In genomic region chr12:31026423-31026822, GRCm38 (mm10) we compare ENCODE assay signal across 16 mouse cellular contexts. TPM values are rescaled to one million over a fixed set of nuclear protein-coding genes. Genes with fewer than 3 reads are reported as not detected.
DNase-seq lines count a peak whose midpoint lies in the region; ATAC-seq and TF ChIP-seq lines count a peak whose summit lies in the region.
"Had no signal": no experiment of that assay in that cellular context is flagged by ENCODE, and none has a peak within 500 bp of the region (broad histone marks: within the 10 kb centered on the region; RNA-seq: fewer than 3 reads in every experiment).

No protein-coding gene starts in this region.

- no peak for TF ChIP-seq CTCF in forebrain, postnatal 0 days (IDR thresholded peaks at IDR 0.05; ENCODE audit: low read depth)
- TF ChIP-seq CTCF in thymus, adult 2 months (IDR thresholded peaks at IDR 0.05; ENCODE audit: borderline replicate concordance, control insufficient read depth, extremely low read depth, insufficient read depth, low read length, poor library complexity), result no peak

- no peak overlapping the region for H3K27ac ChIP-seq in forebrain, postnatal 0 days (ENCODE audit: low read depth, low read length)
- no peak overlapping the region for H3K27ac ChIP-seq in forebrain, embryonic 14.5 days (ENCODE audit: low read depth, low read length)
- H3K27ac ChIP-seq in thymus, adult 2 months (ENCODE audit: control insufficient read depth, insufficient read depth, low read length), result no peak overlapping the region
- no peak overlapping the region for H3K27ac ChIP-seq in hindbrain, embryonic 13.5 days
- H3K27ac ChIP-seq: embryonic facial prominence, embryonic 15.5 days; hindbrain, embryonic 14.5 days; liver, embryonic 15.5 days had no signal

- no peaks in the 10 kb centered on the region for H3K4me1 ChIP-seq in forebrain, postnatal 0 days (ENCODE audit: insufficient read depth)
- no peaks in the 10 kb centered on the region for H3K4me1 ChIP-seq in forebrain, embryonic 14.5 days (ENCODE audit: control insufficient read depth, insufficient read depth, low read length)
- no peaks in the 10 kb centered on the region for H3K4me1 ChIP-seq in thymus, adult 2 months (replicated peaks; ENCODE audit: control insufficient read depth, insufficient read depth, low read length)
- H3K4me1 ChIP-seq in hindbrain, embryonic 13.5 days (replicated peaks), result no peaks in the 10 kb centered on the region
- H3K4me1 ChIP-seq: embryonic facial prominence, embryonic 15.5 days; liver, embryonic 15.5 days had no signal

- H3K4me3 ChIP-seq in forebrain, postnatal 0 days (ENCODE audit: low read depth, low read length), result no peak overlapping the region
- no peak overlapping the region for H3K4me3 ChIP-seq in forebrain, embryonic 14.5 days (ENCODE audit: low read depth, low read length)
- no peak overlapping the region for H3K4me3 ChIP-seq in thymus, adult 2 months (ENCODE audit: control insufficient read depth, insufficient read depth, low read length)
- H3K4me3 ChIP-seq in hindbrain, embryonic 13.5 days, result no peak overlapping the region
- H3K4me3 ChIP-seq: embryonic facial prominence, embryonic 15.5 days; liver, embryonic 15.5 days had no signal

- DNase-seq in forebrain, postnatal 0 days, result no peak
- no peak for DNase-seq in forebrain, embryonic 14.5 days (ENCODE audit: low spot score)
- DNase-seq in embryo, embryonic 10.5 days (ENCODE audit: low spot score), result peak; percentile 61
- peak; percentile 3 for DNase-seq in layer of hippocampus, adult 9-10 months (ENCODE audit: low spot score)
- peak; percentile 79 for DNase-seq in lung, postnatal 10 days
- DNase-seq in frontal cortex, postnatal 10 days (ENCODE audit: low spot score in 2 of 2), result no peak
- DNase-seq in thymus, adult 2 months, result no peak
- DNase-seq: right cerebral cortex, postnatal 4 days had no signal

- peak; percentile 27; the same call in 1 of the 2 replicates for ATAC-seq in forebrain, postnatal 0 days
- no peak for ATAC-seq in forebrain, embryonic 14.5 days
- no peak for ATAC-seq in hindbrain, embryonic 13.5 days (ENCODE audit: low FRiP score)
- ATAC-seq: midbrain, embryonic 16.5 days had no signal

- no peaks in the 10 kb centered on the region; the same call in 1 of the 2 replicates for H3K9me3 ChIP-seq in forebrain, postnatal 0 days (ENCODE audit: low read length)
- no peaks in the 10 kb centered on the region; the same call in 1 of the 2 replicates for H3K9me3 ChIP-seq in forebrain, embryonic 14.5 days (replicated peaks; ENCODE audit: control insufficient read depth, low read length)
- H3K9me3 ChIP-seq in hindbrain, embryonic 13.5 days, result no peaks in the 10 kb centered on the region
- H3K9me3 ChIP-seq: embryonic facial prominence, embryonic 15.5 days; G1E; liver, embryonic 15.5 days had no signal

- H3K27me3 ChIP-seq in forebrain, postnatal 0 days (ENCODE audit: insufficient read depth, low read length), result no peaks in the 10 kb centered on the region
- H3K27me3 ChIP-seq in forebrain, embryonic 14.5 days (replicated peaks; ENCODE audit: control insufficient read depth, insufficient read depth, low read length), result no peaks in the 10 kb centered on the region
- H3K27me3 ChIP-seq in thymus, adult 2 months (ENCODE audit: control insufficient read depth, insufficient read depth, low read length), result no peaks in the 10 kb centered on the region
- no peaks in the 10 kb centered on the region for H3K27me3 ChIP-seq in hindbrain, embryonic 13.5 days
- H3K27me3 ChIP-seq: embryonic facial prominence, embryonic 15.5 days; liver, embryonic 15.5 days had no signal

- WGBS in forebrain, postnatal 0 days, result 73% methylated on average over 7 of the region's 7 CpGs
- 81% methylated on average over 7 of the region's 7 CpGs for WGBS in forebrain, embryonic 14.5 days
- WGBS in thymus, adult 2 months, result 91% methylated on average over 7 of the region's 7 CpGs
- WGBS in hindbrain, embryonic 13.5 days, result 73% methylated on average over 7 of the region's 7 CpGs

- no peaks in the 10 kb centered on the region for H3K36me3 ChIP-seq in forebrain, postnatal 0 days (ENCODE audit: insufficient read depth)
- no peaks in the 10 kb centered on the region for H3K36me3 ChIP-seq in forebrain, embryonic 14.5 days (ENCODE audit: control insufficient read depth, insufficient read depth, low read length)
- no peaks in the 10 kb centered on the region for H3K36me3 ChIP-seq in thymus, adult 2 months (ENCODE audit: control insufficient read depth, insufficient read depth, low read length)
- no peaks in the 10 kb centered on the region for H3K36me3 ChIP-seq in hindbrain, embryonic 13.5 days
- H3K36me3 ChIP-seq: embryonic facial prominence, embryonic 15.5 days; G1E; liver, embryonic 15.5 days had no signal

- TF ChIP-seq POLR2A in thymus, adult 2 months (IDR thresholded peaks at IDR 0.05; ENCODE audit: control insufficient read depth, extremely low read depth, insufficient read depth, low read length, poor library complexity), result no peak

- no peak overlapping the region for H3K9ac ChIP-seq in forebrain, postnatal 0 days
- H3K9ac ChIP-seq in forebrain, embryonic 14.5 days (ENCODE audit: low read length), result no peak overlapping the region
- H3K9ac ChIP-seq in hindbrain, embryonic 13.5 days, result no peak overlapping the region
- H3K9ac ChIP-seq: embryonic facial prominence, embryonic 15.5 days; hindbrain, embryonic 14.5 days; liver, embryonic 15.5 days had no signal

- H3K4me2 ChIP-seq in forebrain, postnatal 0 days (ENCODE audit: low read depth), result no peak overlapping the region
- no peak overlapping the region for H3K4me2 ChIP-seq in forebrain, embryonic 14.5 days (ENCODE audit: low read length)
- no peak overlapping the region for H3K4me2 ChIP-seq in hindbrain, embryonic 13.5 days
- H3K4me2 ChIP-seq: embryonic facial prominence, embryonic 15.5 days; heart, embryonic 11.5 days; hindbrain, embryonic 14.5 days; liver, embryonic 15.5 days had no signal

RNA-seq across cellular contexts. Expression of gene Fam110c, which starts 47.2 kb away (rescaled TPM):
- 0.10 and 0.38 TPM in 2 replicates for total RNA-seq in forebrain, postnatal 0 days (2014; rRNA removed)
- polyA plus RNA-seq in forebrain, postnatal 0 days (2015; fragmentation: Nextera tagmentation; extraction: Ambion mirVana), result 0.19 TPM in 1 of 2 replicates, not detected in the other
- polyA plus RNA-seq in forebrain, embryonic 14.5 days (2014; fragmentation: Nextera tagmentation; extraction: Ambion mirVana), result 0.06 TPM in 1 of 2 replicates, not detected in the other
- 0.40 and 0.51 TPM in 2 replicates for polyA plus RNA-seq in thymus, adult 2 months (2012; rRNA removed)
- 0.05 TPM in 1 of 2 replicates, not detected in the other for polyA plus RNA-seq in hindbrain, embryonic 13.5 days (2015; fragmentation: Nextera tagmentation; extraction: Ambion mirVana)
- total RNA-seq: left cerebral cortex, adult 8-10 months had no signal
- polyA plus RNA-seq: G1E; hindbrain, embryonic 14.5 days; midbrain, embryonic 16.5 days had no signal

Comparison
In these comparisons a context has a peak if more than half of its experiments do, and no peak if none do; other contexts are left out.
1. DNase-seq: peak in embryo, embryonic 10.5 days (single experiment), layer of hippocampus, adult 9-10 months (single experiment) and lung, postnatal 10 days (single experiment); none in forebrain, postnatal 0 days (single experiment), forebrain, embryonic 14.5 days (single experiment), frontal cortex, postnatal 10 days (0 of 2) and thymus, adult 2 months (single experiment).